Mouse (Mus musculus): ENCODE results near the gene Gsdma2. TPM values are rescaled to one million over a fixed set of nuclear protein-coding genes. Genes with fewer than 3 reads are reported as not detected.
"Not testable (repeated sequence)": the region's sequence is repeated elsewhere in the genome, so short reads cannot be mapped to it uniquely, and the experiment has no call there.

Gsdma2 gene
- polyA plus RNA-seq, 1 experiment, result not detected

GRCm38 (mm10) chr11:98671284-98671815 is 24.8 kb downstream of the Gsdma2 start:
- DNase-seq (ENCODE audit: low read depth), result no peak

GRCm38 (mm10) chr11:98671857-98672256 is 25.3 kb downstream of the Gsdma2 start:
- no peak for DNase-seq (ENCODE audit: low read depth)

More at GRCm38 (mm10) chr11:98671284-98671815, 24.8 kb downstream of the Gsdma2 start:
- no peak for TF ChIP-seq CTCF (IDR thresholded peaks at IDR 0.05; ENCODE audit: borderline replicate concordance, extremely low read depth, insufficient read depth, insufficient read length)

GRCm38 (mm10) chr11:98672482-98672881 is 25.9 kb downstream of the Gsdma2 start:
- no peak for DNase-seq (ENCODE audit: low read depth)
- no peak for TF ChIP-seq POLR2A (IDR thresholded peaks at IDR 0.05; ENCODE audit: borderline replicate concordance, extremely low read depth, insufficient read depth, insufficient read length, poor library complexity, severe bottlenecking)
- TF ChIP-seq CTCF (IDR thresholded peaks at IDR 0.05; ENCODE audit: borderline replicate concordance, extremely low read depth, insufficient read depth, insufficient read length), result no peak

More at GRCm38 (mm10) chr11:98671857-98672256, 25.3 kb downstream of the Gsdma2 start:
- TF ChIP-seq POLR2A (IDR thresholded peaks at IDR 0.05; ENCODE audit: borderline replicate concordance, extremely low read depth, insufficient read depth, insufficient read length, poor library complexity, severe bottlenecking) (no peak), CTCF (IDR thresholded peaks at IDR 0.05; ENCODE audit: borderline replicate concordance, extremely low read depth, insufficient read depth, insufficient read length) (no peak)

- 0 out of 2 replicates have a peak, but pooled peaks have one; percentile 27 for TF ChIP-seq CTCF (IDR thresholded peaks at IDR 0.05; ENCODE audit: borderline replicate concordance, extremely low read depth, insufficient read depth, insufficient read length)
- DNase-seq (ENCODE audit: low read depth), result peak; percentile 67
Observed at GRCm38 (mm10) chr11:98673136-98673535, 26.6 kb downstream of the Gsdma2 start.

- no peak for DNase-seq (ENCODE audit: low read depth)
- TF ChIP-seq POLR2A (IDR thresholded peaks at IDR 0.05; ENCODE audit: borderline replicate concordance, extremely low read depth, insufficient read depth, insufficient read length, poor library complexity, severe bottlenecking) (no peak), CTCF (IDR thresholded peaks at IDR 0.05; ENCODE audit: borderline replicate concordance, extremely low read depth, insufficient read depth, insufficient read length) (no peak)
Observed at GRCm38 (mm10) chr11:98675829-98676363, 29.3 kb downstream of the Gsdma2 start.

- TF ChIP-seq CTCF (IDR thresholded peaks at IDR 0.05; ENCODE audit: borderline replicate concordance, extremely low read depth, insufficient read depth, insufficient read length), result no peak
- no peak for TF ChIP-seq POLR2A (IDR thresholded peaks at IDR 0.05; ENCODE audit: borderline replicate concordance, extremely low read depth, insufficient read depth, insufficient read length, poor library complexity, severe bottlenecking)
- DNase-seq (ENCODE audit: low read depth), result no peak
Observed at GRCm38 (mm10) chr11:98680023-98680422, 33.5 kb downstream of the Gsdma2 start.

GRCm38 (mm10) chr11:98680595-98680994 is 34.0 kb downstream of the Gsdma2 start:
- not testable (repeated sequence) for DNase-seq (ENCODE audit: low read depth)

GRCm38 (mm10) chr11:98681186-98681585 is 34.6 kb downstream of the Gsdma2 start:
- no peak for TF ChIP-seq CTCF (IDR thresholded peaks at IDR 0.05; ENCODE audit: borderline replicate concordance, extremely low read depth, insufficient read depth, insufficient read length)
- no peak for DNase-seq (ENCODE audit: low read depth)

GRCm38 (mm10) chr11:98681786-98682745 is 35.5 kb downstream of the Gsdma2 start, which contains the start of gene Psmd3:
TSS of gene Psmd3 (plus strand) at chr11:98682554.
- peak; percentile 99 for DNase-seq (ENCODE audit: low read depth)
- TF ChIP-seq CTCF (IDR thresholded peaks at IDR 0.05; ENCODE audit: borderline replicate concordance, extremely low read depth, insufficient read depth, insufficient read length) (peak; percentile 24; the same call in 1 of the 2 replicates), POLR2A (IDR thresholded peaks at IDR 0.05; ENCODE audit: borderline replicate concordance, extremely low read depth, insufficient read depth, insufficient read length, poor library complexity, severe bottlenecking) (peak; percentile 83; the same call in 1 of the 2 replicates)

- TF ChIP-seq POLR2A (IDR thresholded peaks at IDR 0.05; ENCODE audit: borderline replicate concordance, extremely low read depth, insufficient read depth, insufficient read length, poor library complexity, severe bottlenecking), result no peak
- no peak for TF ChIP-seq CTCF (IDR thresholded peaks at IDR 0.05; ENCODE audit: borderline replicate concordance, extremely low read depth, insufficient read depth, insufficient read length)
- no peak for DNase-seq (ENCODE audit: low read depth)
Observed at GRCm38 (mm10) chr11:98682811-98683210, 36.3 kb downstream of the Gsdma2 start.

- TF ChIP-seq CTCF (IDR thresholded peaks at IDR 0.05; ENCODE audit: borderline replicate concordance, extremely low read depth, insufficient read depth, insufficient read length) (no peak), POLR2A (IDR thresholded peaks at IDR 0.05; ENCODE audit: borderline replicate concordance, extremely low read depth, insufficient read depth, insufficient read length, poor library complexity, severe bottlenecking) (no peak)
Observed at GRCm38 (mm10) chr11:98685642-98686041, 39.1 kb downstream of the Gsdma2 start.

GRCm38 (mm10) chr11:98686976-98687375 is 40.4 kb downstream of the Gsdma2 start:
- TF ChIP-seq CTCF (IDR thresholded peaks at IDR 0.05; ENCODE audit: borderline replicate concordance, extremely low read depth, insufficient read depth, insufficient read length) (no peak), POLR2A (IDR thresholded peaks at IDR 0.05; ENCODE audit: borderline replicate concordance, extremely low read depth, insufficient read depth, insufficient read length, poor library complexity, severe bottlenecking) (no peak)
- DNase-seq (ENCODE audit: low read depth), result no peak

More at GRCm38 (mm10) chr11:98685642-98686041, 39.1 kb downstream of the Gsdma2 start:
- no peak for DNase-seq (ENCODE audit: low read depth)
